17 mouse cellular contexts compared by ENCODE assay signal in the genomic region with DNA sequence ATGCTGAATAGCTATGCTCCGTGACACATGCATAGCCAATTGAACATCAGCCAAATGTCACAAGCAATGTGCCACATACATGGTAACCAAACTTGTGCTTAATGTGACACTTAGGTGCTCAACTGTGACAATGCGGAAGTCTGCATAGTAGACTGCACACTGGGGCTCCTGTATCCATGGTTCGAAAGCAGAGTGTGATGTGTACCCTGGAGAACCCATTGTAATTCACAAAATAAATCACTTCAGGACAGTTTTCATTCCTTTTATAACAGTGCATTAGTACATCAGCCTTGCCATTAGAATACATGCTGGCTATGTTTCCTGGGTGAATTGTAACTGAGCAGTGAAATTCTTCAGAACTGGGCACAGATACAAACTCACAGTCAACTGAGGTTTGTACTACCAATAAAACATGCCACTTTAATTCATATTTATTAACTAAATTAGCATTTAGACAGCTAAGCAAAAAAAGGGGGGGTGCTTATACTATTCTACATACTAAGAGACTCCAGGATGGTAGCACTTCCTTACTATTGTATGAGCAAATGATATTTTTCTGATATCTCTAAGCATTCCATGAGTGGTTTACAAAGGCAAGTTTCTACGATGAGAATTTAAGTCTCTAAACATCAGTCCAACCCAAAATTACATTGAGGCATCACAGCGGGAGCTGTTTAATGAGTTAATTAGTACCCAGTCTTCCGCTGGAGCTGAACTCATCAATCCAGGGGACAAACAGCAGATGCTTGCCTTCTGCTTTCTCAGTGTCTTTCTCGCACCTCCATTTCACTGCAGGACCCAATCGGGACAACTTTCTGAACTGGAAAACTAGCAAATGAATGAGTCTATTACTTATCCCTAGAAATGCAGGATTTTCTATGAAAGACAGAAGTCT.
DNase-seq lines count a peak whose midpoint lies in the region; ATAC-seq and TF ChIP-seq lines count a peak whose summit lies in the region.
"Had no signal": no experiment of that assay in that cellular context is flagged by ENCODE, and none has a peak within 500 bp of the region (broad histone marks: within the 10 kb centered on the region; RNA-seq: fewer than 3 reads in every experiment).

No protein-coding gene starts in this region.

- DNase-seq in forebrain, embryonic 11.5 days (ENCODE audit: low spot score) = no peak
- DNase-seq in hindbrain, embryonic 14.5 days (ENCODE audit: low spot score) = peak; percentile 49
- DNase-seq in hindbrain, embryonic 10.5 days (ENCODE audit: low spot score) = no peak
- DNase-seq in brain, adult 2 months (ENCODE audit: low read depth, low spot score) = peak; percentile 10
- peak; percentile 46 for DNase-seq in hindbrain, postnatal 0 days (ENCODE audit: low spot score)
- DNase-seq in frontal cortex, postnatal 14 days (ENCODE audit: low spot score in 2 of 2) = no peak
- no peak for DNase-seq in right cerebral cortex, postnatal 14 days
- DNase-seq: adrenal gland, postnatal 10 days; cerebellum, adult 18-20 months; cerebellum, adult 9-11 months; cerebellum, postnatal 36 days; gastrocnemius, postnatal 25 days; kidney, adult 2 months had no signal

- no peak for TF ChIP-seq CTCF in hindbrain, postnatal 0 days (IDR thresholded peaks at IDR 0.05; ENCODE audit: low read depth)

- no peaks in the 10 kb centered on the region for H3K36me3 ChIP-seq in forebrain, embryonic 15.5 days
- H3K36me3 ChIP-seq in forebrain, embryonic 11.5 days (ENCODE audit: control insufficient read depth, insufficient read depth, low read length) = no peaks in the 10 kb centered on the region
- no peaks in the 10 kb centered on the region for H3K36me3 ChIP-seq in hindbrain, embryonic 14.5 days (replicated peaks; ENCODE audit: control insufficient read depth, insufficient read depth)
- no peaks in the 10 kb centered on the region for H3K36me3 ChIP-seq in hindbrain, embryonic 10.5 days
- H3K36me3 ChIP-seq in hindbrain, postnatal 0 days (ENCODE audit: insufficient read depth, low read length) = no peaks in the 10 kb centered on the region
- H3K36me3 ChIP-seq: embryonic facial prominence, embryonic 13.5 days; heart, embryonic 12.5 days had no signal

- H3K4me3 ChIP-seq in forebrain, embryonic 15.5 days = no peak overlapping the region
- H3K4me3 ChIP-seq in forebrain, embryonic 11.5 days (ENCODE audit: low read depth, low read length) = no peak overlapping the region
- no peak overlapping the region for H3K4me3 ChIP-seq in hindbrain, embryonic 14.5 days (replicated peaks; ENCODE audit: low read length)
- no peak overlapping the region for H3K4me3 ChIP-seq in hindbrain, embryonic 10.5 days
- H3K4me3 ChIP-seq in hindbrain, postnatal 0 days (ENCODE audit: low read length) = no peak overlapping the region
- H3K4me3 ChIP-seq: embryonic facial prominence, embryonic 13.5 days; heart, embryonic 12.5 days had no signal

- H3K27me3 ChIP-seq in forebrain, embryonic 15.5 days = no peaks in the 10 kb centered on the region
- no peaks in the 10 kb centered on the region for H3K27me3 ChIP-seq in forebrain, embryonic 11.5 days (ENCODE audit: control insufficient read depth, insufficient read depth, low read length)
- no peaks in the 10 kb centered on the region for H3K27me3 ChIP-seq in hindbrain, embryonic 14.5 days (ENCODE audit: control insufficient read depth, insufficient read depth, low read length)
- no peaks in the 10 kb centered on the region for H3K27me3 ChIP-seq in hindbrain, embryonic 10.5 days (ENCODE audit: insufficient read depth, poor library complexity, severe bottlenecking)
- H3K27me3 ChIP-seq in hindbrain, postnatal 0 days (ENCODE audit: insufficient read depth, low read length) = no peaks in the 10 kb centered on the region
- H3K27me3 ChIP-seq: embryonic facial prominence, embryonic 13.5 days; heart, embryonic 12.5 days had no signal

- peaks cover 3% of the 10 kb centered on the region; the same call in 1 of the 2 replicates for H3K4me1 ChIP-seq in forebrain, embryonic 15.5 days
- no peaks in the 10 kb centered on the region for H3K4me1 ChIP-seq in forebrain, embryonic 11.5 days (replicated peaks; ENCODE audit: control insufficient read depth, insufficient read depth, low read length)
- H3K4me1 ChIP-seq in hindbrain, embryonic 14.5 days (replicated peaks; ENCODE audit: control insufficient read depth, insufficient read depth, low read length) = no peaks in the 10 kb centered on the region
- H3K4me1 ChIP-seq in hindbrain, embryonic 10.5 days (replicated peaks) = no peaks in the 10 kb centered on the region
- H3K4me1 ChIP-seq in hindbrain, postnatal 0 days (ENCODE audit: insufficient read depth, low read length) = no peaks in the 10 kb centered on the region
- H3K4me1 ChIP-seq: embryonic facial prominence, embryonic 13.5 days; heart, embryonic 12.5 days had no signal

- no peaks in the 10 kb centered on the region for H3K9me3 ChIP-seq in forebrain, embryonic 15.5 days
- no peaks in the 10 kb centered on the region for H3K9me3 ChIP-seq in forebrain, embryonic 11.5 days (ENCODE audit: control insufficient read depth, low read length)
- peaks cover 6% of the 10 kb centered on the region; the same call in 1 of the 2 replicates for H3K9me3 ChIP-seq in hindbrain, embryonic 14.5 days (ENCODE audit: control insufficient read depth, low read length)
- H3K9me3 ChIP-seq in hindbrain, embryonic 10.5 days = no peaks in the 10 kb centered on the region
- H3K9me3 ChIP-seq in hindbrain, postnatal 0 days (ENCODE audit: low read length) = 0 out of 2 replicates have a peak, but pooled peaks cover 5% of the 10 kb centered on the region
- H3K9me3 ChIP-seq: embryonic facial prominence, embryonic 13.5 days had no signal

- 52% methylated on average over 8 of the region's 8 CpGs for WGBS in forebrain, embryonic 15.5 days
- WGBS in forebrain, embryonic 11.5 days = 81% methylated on average over 8 of the region's 8 CpGs
- 50% methylated on average over 8 of the region's 8 CpGs for WGBS in hindbrain, embryonic 14.5 days
- 82% methylated on average over 8 of the region's 8 CpGs for WGBS in hindbrain, embryonic 10.5 days
- WGBS in hindbrain, postnatal 0 days = 45% methylated on average over 8 of the region's 8 CpGs

- H3K27ac ChIP-seq in forebrain, embryonic 15.5 days (replicated peaks) = no peak overlapping the region
- no peak overlapping the region for H3K27ac ChIP-seq in forebrain, embryonic 11.5 days (ENCODE audit: low read depth, low read length)
- no peak overlapping the region for H3K27ac ChIP-seq in hindbrain, embryonic 14.5 days
- no peak overlapping the region for H3K27ac ChIP-seq in hindbrain, embryonic 10.5 days
- H3K27ac ChIP-seq in hindbrain, postnatal 0 days = no peak overlapping the region
- H3K27ac ChIP-seq: embryonic facial prominence, embryonic 13.5 days had no signal

- H3K9ac ChIP-seq in forebrain, embryonic 15.5 days (replicated peaks) = no peak overlapping the region
- H3K9ac ChIP-seq in forebrain, embryonic 11.5 days (ENCODE audit: low read length) = no peak overlapping the region
- no peak overlapping the region for H3K9ac ChIP-seq in hindbrain, embryonic 14.5 days
- no peak overlapping the region for H3K9ac ChIP-seq in hindbrain, postnatal 0 days (replicated peaks; ENCODE audit: low read length)
- H3K9ac ChIP-seq: embryonic facial prominence, embryonic 13.5 days; heart, embryonic 12.5 days had no signal

- 0 out of 2 replicates have a peak, but pooled peaks have one; percentile 13 for ATAC-seq in forebrain, embryonic 15.5 days (replicated peaks)
- no peak for ATAC-seq in forebrain, embryonic 11.5 days (replicated peaks; ENCODE audit: low FRiP score)
- peak; percentile 62 for ATAC-seq in hindbrain, embryonic 14.5 days (ENCODE audit: low FRiP score)
- ATAC-seq in hindbrain, postnatal 0 days = no peak
- ATAC-seq: intestine, embryonic 16.5 days had no signal

- no peak overlapping the region for H3K4me2 ChIP-seq in forebrain, embryonic 15.5 days (replicated peaks)
- H3K4me2 ChIP-seq in forebrain, embryonic 11.5 days (ENCODE audit: low read depth, low read length, severe bottlenecking) = no peak overlapping the region
- H3K4me2 ChIP-seq in hindbrain, embryonic 14.5 days (replicated peaks) = no peak overlapping the region
- H3K4me2 ChIP-seq in hindbrain, postnatal 0 days (ENCODE audit: low read depth, low read length) = no peak overlapping the region
- H3K4me2 ChIP-seq: embryonic facial prominence, embryonic 13.5 days; heart, embryonic 12.5 days had no signal

Comparison
In these comparisons a context has a peak if more than half of its experiments do, and no peak if none do; other contexts are left out.
1. ATAC-seq: peak in forebrain, embryonic 15.5 days (single experiment) and hindbrain, embryonic 14.5 days (single experiment); none in forebrain, embryonic 11.5 days (single experiment) and hindbrain, postnatal 0 days (single experiment).
2. DNase-seq: peak in hindbrain, embryonic 14.5 days (single experiment), brain, adult 2 months (single experiment) and hindbrain, postnatal 0 days (single experiment); none in forebrain, embryonic 11.5 days (single experiment), hindbrain, embryonic 10.5 days (single experiment), frontal cortex, postnatal 14 days (0 of 2) and right cerebral cortex, postnatal 14 days (single experiment).